Mouse (Mus musculus): Measurements from ENCODE around the gene Hsd17b10.

Gene Hsd17b10

DNA sequence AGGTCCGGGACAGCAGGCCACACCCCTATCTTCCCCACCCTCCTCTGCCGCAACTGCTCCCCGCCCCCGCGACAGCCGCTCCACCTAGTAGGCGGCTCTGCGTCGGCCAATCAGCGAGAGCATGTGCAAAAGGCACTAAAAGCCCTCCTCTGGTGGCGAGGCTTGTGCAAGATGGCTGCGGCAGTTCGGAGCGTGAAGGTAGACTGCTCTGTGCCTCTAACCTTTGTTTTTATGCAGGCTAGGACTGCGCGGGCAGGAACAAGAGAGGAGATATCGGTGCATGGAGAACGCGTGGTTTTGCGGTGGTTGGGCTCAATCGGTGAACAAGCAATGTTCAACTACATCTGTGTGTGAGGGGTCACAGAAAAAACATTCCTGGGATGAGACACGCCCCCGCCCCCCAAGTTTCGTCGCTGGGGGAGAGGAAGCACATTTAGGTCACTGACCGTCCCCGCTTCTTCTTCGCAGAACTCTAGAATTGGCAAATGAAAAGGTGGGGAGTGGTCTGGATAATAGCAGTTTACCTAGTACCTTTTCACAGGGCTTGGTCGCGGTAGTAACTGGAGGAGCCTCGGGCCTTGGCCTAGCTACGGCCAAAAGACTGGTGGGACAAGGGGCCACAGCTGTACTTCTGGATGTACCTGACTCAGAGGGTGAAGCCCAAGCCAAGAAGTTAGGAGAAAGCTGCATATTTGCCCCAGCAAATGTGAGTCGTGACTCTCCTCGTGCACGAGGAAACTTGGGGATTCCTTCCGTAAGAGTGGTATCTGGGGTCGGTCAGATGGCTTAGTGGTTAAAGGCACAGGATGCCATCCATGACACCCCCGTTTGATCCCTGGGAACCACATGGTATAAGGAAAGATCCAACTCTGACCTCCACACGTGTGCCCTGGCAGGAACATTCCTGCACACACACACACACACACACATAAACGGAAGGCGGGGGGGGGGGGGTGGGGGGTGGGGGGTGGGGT is at the start of gene Hsd17b10:
Gene Hsd17b10 (plus strand): TSS at position 109 of the 974 bp plus-strand sequence.
- DNase-seq (ENCODE audit: low spot score in 2 of 2), result peak; percentile 47 to 76

DNA sequence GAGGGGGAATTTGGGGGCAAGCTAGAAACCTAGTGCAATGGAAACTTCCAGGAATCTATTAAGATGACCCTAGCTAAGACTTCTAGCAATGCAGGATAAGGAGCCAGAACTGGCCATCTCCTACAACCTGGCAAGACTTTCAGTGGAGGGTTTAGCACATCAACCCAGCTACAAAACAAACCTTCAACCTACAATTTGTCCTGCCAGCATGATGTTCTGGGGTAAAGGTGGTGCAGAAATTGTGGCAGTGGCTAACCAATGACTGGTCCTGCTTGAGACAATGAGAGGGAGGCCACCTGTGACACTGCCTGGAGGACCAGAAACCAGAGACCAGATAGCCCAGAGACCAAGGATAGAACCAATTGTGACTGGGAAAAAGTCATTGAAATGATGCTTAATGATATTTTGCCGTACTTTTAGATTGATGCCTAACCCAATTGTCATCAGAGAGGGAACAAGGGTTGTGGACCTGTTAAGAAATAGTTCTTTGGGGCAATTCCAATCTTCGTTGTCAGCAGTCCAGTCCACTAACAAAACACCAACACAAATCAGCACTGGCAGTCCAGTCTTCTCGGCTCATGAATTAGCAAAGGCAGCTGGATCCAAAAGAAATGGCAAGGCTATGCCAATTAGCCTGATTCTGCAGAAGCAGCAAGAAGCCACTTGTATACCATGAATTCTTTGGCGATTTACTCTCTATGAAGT is 2.5 kb upstream of the Hsd17b10 start:
- no peak for DNase-seq (ENCODE audit: low spot score in 2 of 2)

DNA sequence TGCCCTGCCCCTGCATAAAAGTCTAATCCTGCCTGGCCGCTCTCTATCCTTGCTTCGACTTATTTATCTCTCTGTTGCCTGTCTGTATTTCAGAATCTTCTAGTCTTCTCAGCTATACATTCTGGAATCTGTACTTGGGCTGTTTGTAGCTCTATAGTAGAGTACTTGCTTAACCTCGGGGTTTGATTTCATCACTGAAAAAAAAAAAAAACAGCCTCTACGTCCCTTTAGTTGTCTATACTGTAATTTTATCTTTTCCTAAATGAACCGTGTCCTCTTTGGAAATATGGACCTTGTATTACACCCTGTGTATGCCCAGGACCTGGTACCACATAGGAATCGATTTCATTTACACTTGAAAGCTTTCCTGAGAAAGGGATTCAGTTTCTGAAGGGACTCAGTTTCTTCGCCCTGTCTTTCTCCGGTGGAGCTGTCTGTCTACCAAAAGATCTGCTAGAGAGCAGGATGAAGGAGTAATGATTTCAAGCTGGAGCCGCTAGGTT is 412 bp upstream of the Hsd17b10 start:
- DNase-seq (ENCODE audit: low spot score in 2 of 2), result no peak

DNA sequence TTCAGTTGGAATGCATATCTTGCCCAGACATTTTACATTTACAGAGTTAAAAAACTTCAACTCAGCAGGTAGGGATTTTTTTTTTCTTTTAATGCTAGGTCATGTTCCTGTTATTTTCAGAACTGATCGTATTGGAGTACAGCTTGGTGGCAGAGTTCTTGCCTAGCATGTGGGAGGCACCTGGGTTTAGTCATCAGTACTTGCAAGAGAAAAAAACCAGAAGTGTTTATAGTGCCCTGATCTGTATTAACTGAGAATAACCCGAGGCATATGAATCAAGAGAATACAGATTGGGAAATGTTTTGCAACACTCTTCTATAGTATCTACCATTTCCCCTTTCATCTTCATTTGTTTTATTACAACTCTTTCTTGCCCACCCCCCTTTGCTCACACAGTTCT is 1.2 kb downstream of the Hsd17b10 start:
- no peak for DNase-seq (ENCODE audit: low spot score in 2 of 2)

DNA sequence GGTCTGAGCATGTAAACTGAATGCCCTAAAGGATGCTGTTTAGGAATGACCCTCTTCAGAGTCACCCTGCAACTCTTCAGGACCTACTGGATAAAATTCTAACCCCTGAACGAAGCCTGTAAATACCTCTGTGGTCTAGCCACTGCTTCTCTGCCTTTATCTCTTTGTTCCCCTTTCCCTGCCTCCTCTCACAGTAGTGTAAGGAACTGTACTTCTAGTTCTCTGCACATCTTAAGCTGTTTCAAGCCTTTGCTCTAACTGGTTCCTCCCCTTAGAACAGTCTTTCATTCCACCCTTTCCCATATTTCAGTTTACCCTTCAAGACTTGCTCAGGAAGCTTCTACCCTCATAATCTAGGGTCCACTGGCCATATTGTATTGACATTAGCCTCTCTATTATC is 6.2 kb downstream of the Hsd17b10 start:
- no peak for DNase-seq (ENCODE audit: low spot score in 2 of 2)

DNA sequence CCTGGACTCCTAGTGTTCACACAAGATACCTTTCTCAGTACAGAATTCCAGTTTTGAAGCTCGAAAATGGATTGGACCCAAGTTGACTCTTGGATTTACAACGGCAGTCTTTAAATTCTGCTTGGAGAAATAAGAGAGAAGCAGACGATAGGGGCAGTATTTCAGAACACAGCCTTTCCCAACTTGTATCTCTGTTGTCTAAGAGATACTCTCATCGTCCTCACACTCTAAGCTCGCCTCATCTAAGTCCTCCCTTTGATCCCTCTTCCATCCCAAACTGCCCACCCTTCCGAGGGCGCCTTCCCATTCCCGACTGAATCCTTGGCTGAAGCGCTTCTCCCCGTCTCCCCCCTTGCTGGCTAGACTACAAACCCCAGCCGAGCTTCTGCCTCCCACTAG is 14.1 kb downstream of the Hsd17b10 start:
- no peak for DNase-seq (ENCODE audit: low spot score in 2 of 2)

DNA sequence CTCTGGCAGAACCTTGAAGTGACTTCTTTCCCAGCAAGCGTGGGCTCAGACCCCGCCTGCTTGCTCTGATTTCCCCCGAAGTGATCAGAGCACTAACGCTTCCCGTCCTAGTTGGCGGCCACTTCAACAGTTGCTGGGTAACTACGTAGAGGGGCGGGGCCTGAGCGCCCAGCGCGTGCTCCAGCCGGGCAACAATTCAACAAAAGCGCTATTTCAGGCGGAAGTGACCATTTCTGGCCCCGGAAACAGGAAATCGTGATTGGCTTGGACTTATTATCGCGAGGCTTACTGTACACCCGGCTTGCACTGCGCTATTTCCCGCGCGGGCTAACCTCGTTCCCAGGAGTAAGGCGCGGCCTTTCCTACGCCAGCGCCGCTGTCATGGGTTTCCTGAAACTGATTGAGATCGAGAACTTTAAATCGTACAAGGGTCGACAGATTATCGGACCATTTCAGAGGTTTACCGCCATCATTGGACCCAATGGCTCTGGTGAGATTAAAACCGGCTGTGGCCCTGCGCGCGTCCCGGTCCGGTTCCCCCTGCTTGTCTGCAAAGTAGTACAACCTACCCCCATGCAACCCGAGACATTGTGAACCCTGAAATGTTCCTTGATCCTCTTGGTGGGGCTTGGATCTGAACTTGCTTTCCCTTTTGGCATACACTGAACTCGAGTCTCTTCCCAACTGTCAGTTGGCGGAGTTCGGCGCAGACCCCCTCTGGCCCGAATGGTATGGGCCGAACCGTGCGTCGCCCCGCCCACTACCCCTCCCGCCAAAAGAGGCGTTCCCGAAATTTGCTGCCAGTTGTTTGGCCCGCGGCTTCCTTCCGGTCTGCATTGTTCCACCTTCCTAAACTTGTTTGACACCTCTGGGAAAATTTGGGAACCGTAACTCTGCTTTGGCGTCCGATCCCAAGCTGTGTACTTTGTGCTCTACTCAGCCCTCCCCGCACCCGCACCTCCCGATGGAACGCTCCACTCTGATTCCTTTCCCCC is 14.8 kb downstream of the Hsd17b10 start, which contains the start of the genes Ribc1 and Smc1a:
Gene Ribc1 (minus strand): TSS at position 145 of the 995 bp plus-strand sequence.
Gene Smc1a (plus strand): TSS at position 278 of the 995 bp plus-strand sequence.
- DNase-seq (ENCODE audit: low spot score in 2 of 2), result peak; percentile 61 to 87

DNA sequence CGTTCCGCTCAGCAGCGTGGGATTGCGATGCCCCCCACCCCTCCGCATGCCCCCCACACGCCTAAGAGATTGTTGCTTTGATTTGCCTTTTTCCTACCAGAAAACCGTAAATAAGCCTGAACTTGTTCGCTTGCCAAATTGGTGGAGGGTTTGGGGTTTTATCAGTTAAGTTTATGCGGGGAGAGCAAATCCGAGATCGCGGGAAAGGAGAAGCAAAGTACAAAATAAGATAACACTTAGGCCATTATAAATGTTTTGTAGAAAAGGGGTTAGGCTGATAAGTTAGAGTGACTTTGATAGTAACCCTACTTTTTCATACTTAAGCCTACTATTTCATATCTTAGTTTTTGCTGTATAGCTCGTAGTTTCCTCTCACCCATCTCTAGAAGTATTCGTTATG is 15.5 kb downstream of the Hsd17b10 start:
- DNase-seq (ENCODE audit: low spot score in 2 of 2), result no peak

DNA sequence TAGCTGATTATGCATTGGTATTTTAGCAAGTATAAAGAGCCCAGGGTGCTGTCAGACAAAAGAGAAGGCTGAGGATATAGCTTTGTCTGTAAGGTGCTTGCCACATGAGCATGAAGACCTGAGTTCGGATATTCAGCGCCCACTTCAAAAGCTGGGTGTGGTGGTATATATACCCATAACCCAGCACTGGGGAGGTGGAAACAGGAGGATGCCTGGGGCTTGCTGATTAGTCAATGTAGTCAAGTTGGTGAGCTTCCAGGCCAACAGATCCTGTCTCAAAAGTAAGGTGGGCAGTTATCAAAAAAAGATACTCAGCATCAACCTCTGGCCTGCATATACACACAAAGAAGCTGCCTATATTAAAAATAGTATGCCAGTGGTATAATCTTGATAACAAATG is 17.6 kb downstream of the Hsd17b10 start:
- DNase-seq (ENCODE audit: low spot score in 2 of 2), result no peak

DNA sequence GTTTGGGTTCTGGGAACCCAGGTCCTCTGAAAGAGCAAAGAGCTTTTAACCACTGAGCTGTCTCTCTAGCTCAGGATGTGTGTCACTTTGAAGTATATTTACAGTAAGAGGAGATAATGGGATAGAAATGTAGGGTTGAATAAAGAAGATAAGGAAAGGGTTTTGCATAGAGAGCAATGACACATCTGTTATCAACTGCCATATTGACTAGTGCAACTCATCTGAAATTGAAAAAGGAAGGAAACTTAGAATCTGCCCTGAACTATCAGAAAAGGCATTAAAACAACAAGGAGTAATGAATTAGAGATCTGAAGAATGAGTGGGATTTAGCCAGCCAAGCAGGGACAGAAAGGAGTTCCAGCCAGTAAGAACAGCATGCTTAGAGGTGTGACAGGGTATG is 38.2 kb downstream of the Hsd17b10 start:
- DNase-seq (ENCODE audit: low spot score in 2 of 2), result no peak

DNA sequence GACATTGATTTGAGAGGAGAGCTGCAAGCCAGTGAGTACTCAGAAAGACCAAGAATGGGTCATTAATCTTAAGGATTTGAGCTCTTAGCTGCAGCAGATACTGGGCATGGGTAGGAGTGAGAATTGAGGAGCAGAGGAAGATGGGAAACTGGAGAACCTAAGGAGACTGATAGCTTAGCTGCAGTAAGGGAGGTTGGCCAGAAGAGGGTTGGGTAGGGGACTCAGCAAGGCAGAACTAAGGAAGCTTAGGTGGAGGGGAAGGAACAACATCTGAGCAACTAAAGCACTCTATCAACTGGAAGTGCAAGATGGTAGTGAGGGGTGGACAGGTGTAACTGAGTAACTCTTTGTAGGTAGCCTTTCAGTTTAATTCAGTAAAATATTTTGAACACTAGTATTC is 45.6 kb downstream of the Hsd17b10 start:
- no peak for DNase-seq (ENCODE audit: low spot score in 2 of 2)

DNA sequence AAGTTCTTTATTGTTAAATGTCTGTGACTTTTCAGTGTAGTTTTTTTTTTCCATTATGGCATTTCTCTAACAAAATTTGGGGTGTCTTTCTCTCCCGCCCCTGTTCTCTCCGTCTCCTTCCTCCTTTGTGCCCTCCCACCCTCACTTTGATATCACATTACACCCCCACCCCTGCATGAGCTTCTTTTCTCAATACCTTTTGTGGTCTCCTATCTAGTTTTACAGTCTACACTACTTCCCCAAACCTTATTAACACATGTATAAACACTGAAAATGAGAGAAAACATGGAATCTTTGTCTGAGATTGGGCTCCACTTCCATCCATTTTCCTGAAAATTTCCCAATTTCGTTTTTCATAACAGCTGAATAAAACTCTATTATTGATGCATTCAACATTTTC is 50.9 kb downstream of the Hsd17b10 start:
- DNase-seq (ENCODE audit: low spot score in 2 of 2), result no peak

All from urinary bladder, adult 18-20 months (tissue).